Mouse (Mus musculus): Measurements from ENCODE around the gene Phxr2. TPM values are rescaled to one million over a fixed set of nuclear protein-coding genes. Genes with fewer than 3 reads are reported as not detected.

Gene Phxr2
- polyA plus RNA-seq, 1 experiment from 2014 or later: not detected

DNA sequence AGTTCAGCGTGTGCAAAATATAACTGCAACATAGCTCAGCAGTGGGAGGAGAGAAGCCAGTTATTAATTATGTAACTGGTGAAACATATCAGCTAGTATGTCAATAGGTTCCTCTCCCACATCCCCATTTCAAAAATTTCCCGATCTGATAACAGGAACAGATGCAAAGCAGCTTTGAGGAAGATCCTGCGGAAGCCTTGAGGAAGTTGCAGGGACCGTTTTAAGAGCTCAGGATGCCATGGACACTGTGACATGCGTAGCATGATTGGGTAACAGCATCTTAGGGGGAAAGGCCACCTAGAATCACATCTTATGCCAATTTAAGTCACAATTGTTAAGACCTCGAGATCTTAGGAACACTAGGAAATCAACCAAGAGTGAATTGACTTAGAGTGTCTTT lies 36.2 kb downstream of the Phxr2 start:
- Histone ChIP-seq H3K4me1 (replicated peaks) (no peaks in the 10 kb centered on the region), H3K4me3 (no peak overlapping the region), H3K27ac (ENCODE audit: poor library complexity, severe bottlenecking) (no peak overlapping the region), H3K9me3 (replicated peaks) (no peaks in the 10 kb centered on the region), H3K27me3 (replicated peaks) (no peaks in the 10 kb centered on the region; the same call in 1 of the 2 replicates), H3K36me3 (no peaks in the 10 kb centered on the region), H3K4me2 (no peak overlapping the region), H3K9ac (no peak overlapping the region)
- ATAC-seq (ENCODE audit: insufficient number of reproducible peaks, low FRiP score): no peak
- WGBS: 73% methylated on average over 6 of the region's 6 CpGs

DNA sequence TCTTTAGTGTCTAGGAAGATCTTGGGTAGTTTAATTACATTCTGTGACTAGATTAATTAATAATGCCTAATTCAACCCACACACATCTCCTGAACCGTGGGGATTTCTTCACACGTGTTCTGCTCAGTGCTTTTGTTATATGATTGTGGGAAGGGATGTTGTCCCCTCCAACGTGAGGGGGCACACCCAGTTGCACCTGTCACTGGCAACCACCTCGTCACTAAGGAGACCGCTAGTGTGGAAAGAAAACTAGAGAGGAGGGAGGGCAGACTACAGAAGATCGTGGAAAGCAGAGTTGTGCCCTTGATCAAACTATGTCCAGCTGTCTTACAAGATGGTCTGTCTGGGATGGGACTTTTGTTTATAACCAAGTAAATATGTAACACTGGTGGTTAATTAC lies 40.1 kb downstream of the Phxr2 start:
- Histone ChIP-seq H3K4me1 (replicated peaks) (peaks cover 13% of the 10 kb centered on the region), H3K4me2 (no peak overlapping the region), H3K27me3 (replicated peaks) (no peaks in the 10 kb centered on the region; the same call in 1 of the 2 replicates), H3K27ac (ENCODE audit: poor library complexity, severe bottlenecking) (no peak overlapping the region), H3K9ac (no peak overlapping the region), H3K9me3 (replicated peaks) (no peaks in the 10 kb centered on the region), H3K36me3 (no peaks in the 10 kb centered on the region), H3K4me3 (no peak overlapping the region)
- no peak for ATAC-seq (ENCODE audit: insufficient number of reproducible peaks, low FRiP score)
- WGBS: 65% methylated on average over 6 of the region's 6 CpGs

DNA sequence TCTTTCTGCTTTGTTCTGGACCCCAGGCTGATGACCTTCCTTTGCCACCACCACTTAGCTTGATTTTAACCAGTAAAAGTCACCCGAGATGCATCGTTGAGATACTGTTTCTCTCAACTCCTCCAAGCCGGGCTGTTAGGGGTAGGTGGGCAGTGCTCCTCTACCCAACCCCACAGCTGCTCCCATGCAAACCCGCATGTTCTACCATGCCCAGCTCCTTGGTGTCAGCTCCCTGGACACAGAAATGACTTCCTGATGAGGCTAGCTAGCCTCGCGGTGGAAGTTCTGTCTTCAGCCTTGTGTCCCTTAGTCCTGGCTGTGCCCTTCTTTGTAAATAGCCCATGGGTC lies 40.9 kb downstream of the Phxr2 start:
- ATAC-seq (ENCODE audit: insufficient number of reproducible peaks, low FRiP score): no peak
- H3K4me2 ChIP-seq: peak overlapping the region; percentile 33
- H3K36me3 ChIP-seq: no peaks in the 10 kb centered on the region
- H3K27me3 ChIP-seq (replicated peaks): no peaks in the 10 kb centered on the region; the same call in 1 of the 2 replicates
- WGBS: 54% methylated on average over 6 of the region's 6 CpGs
- H3K9ac ChIP-seq: no peak overlapping the region
- peaks cover 13% of the 10 kb centered on the region for H3K4me1 ChIP-seq (replicated peaks)
- H3K4me3 ChIP-seq: no peak overlapping the region
- no peak overlapping the region for H3K27ac ChIP-seq (ENCODE audit: poor library complexity, severe bottlenecking)
- H3K9me3 ChIP-seq (replicated peaks): no peaks in the 10 kb centered on the region

DNA sequence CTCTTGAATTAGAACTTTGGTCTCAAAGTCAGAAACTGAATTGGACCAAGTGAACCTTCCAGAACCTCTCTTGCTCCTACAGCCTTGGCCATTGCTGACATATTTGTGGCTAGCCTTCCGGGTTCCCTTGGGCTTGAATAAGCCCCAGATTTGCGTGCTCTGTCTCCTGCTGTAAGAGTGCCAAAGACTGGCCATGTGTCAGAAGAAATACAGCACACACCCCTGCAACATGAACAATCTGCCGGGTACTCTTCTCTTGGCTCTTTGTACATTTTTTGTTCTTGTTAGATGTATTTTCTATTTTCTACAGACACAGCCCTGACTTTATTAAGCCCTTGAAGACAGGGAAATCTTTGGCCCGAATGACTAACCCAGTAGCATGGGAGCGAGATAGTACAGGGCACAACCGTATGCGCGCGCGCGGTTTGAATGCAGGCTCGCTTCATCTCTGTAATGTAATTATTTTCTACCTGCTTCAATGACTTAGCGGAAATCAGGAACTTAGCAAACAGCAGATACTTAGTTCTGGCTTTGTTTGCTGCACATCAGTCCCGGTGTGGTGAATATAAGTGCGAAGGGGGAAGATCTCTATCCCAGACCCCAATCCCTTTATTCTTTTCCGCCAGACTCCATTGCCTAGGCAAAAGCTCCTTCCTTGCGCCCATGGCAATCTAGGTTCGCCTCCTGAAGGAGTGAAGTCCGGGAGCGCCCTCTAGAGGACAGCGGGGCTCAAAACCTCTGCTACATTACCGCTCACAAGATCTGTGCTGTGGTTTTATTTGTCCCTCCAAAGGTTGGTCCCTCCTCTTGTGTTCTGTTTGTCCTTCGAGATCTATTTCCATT lies 41.5 kb downstream of the Phxr2 start:
- 43% methylated on average over 23 of the region's 23 CpGs for WGBS
- Histone ChIP-seq H3K4me3 (no peak overlapping the region), H3K4me2 (peak overlapping the region; percentile 33), H3K27ac (ENCODE audit: poor library complexity, severe bottlenecking) (no peak overlapping the region), H3K4me1 (replicated peaks) (peaks cover 13% of the 10 kb centered on the region), H3K27me3 (replicated peaks) (no peaks in the 10 kb centered on the region; the same call in 1 of the 2 replicates), H3K9me3 (replicated peaks) (no peaks in the 10 kb centered on the region), H3K9ac (no peak overlapping the region), H3K36me3 (no peaks in the 10 kb centered on the region)
- ATAC-seq (ENCODE audit: insufficient number of reproducible peaks, low FRiP score): no peak

DNA sequence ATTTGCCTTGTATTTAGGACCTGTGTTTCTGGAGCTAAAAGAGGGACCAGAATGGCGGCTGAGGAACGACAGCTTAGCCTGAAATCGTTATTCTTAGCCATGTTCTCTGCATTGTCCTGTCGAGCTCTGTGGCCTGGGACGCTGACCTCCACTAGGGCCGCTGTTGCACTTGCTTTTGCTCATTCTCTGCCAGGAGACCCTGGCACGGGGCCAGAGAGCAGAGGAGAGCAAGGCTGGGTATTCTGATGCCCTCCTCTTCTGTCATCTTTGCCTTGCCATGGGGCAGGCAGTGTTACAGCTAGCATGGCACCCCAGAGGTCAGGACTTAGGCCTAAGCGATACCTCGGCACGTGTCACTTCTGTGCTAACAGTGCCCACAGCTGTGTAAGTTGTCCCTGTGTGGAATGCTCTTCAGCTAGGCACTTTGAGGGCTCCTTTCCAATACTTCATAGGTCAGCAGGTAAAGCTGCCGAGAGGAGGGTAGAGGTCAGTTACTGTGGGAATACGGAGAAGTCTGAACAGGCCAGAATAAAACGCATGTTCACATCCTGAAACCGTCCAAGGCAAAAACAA lies 42.6 kb downstream of the Phxr2 start:
- Histone ChIP-seq H3K27me3 (replicated peaks) (no peaks in the 10 kb centered on the region; the same call in 1 of the 2 replicates), H3K9me3 (replicated peaks) (no peaks in the 10 kb centered on the region), H3K4me3 (no peak overlapping the region), H3K4me2 (no peak overlapping the region), H3K9ac (no peak overlapping the region), H3K4me1 (replicated peaks) (peaks cover 13% of the 10 kb centered on the region), H3K36me3 (no peaks in the 10 kb centered on the region), H3K27ac (ENCODE audit: poor library complexity, severe bottlenecking) (no peak overlapping the region)
- WGBS: 78% methylated on average over 14 of the region's 14 CpGs
- no peak for ATAC-seq (ENCODE audit: insufficient number of reproducible peaks, low FRiP score)

DNA sequence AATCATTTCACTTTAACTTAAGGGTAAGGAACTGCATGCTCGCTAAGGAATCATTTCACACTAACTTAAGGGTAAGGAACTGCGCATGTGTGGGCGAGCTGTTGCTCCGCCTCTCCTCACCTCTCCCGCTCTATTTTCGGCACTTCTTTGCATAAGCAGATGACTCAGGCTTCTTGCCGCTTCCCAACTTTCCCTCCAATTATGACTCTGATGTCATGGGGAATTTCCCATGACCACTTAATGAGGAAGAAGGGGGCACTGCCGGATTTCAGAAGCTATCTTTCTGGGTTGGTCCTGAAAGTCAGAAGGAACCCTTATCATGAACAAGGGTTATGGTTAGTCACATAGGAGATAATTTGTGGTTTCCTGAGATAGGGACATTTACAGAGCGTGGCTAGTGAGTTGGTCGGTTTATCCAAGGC lies 44.5 kb downstream of the Phxr2 start:
- no peaks in the 10 kb centered on the region; the same call in 1 of the 2 replicates for H3K27me3 ChIP-seq (replicated peaks)
- H3K27ac ChIP-seq (ENCODE audit: poor library complexity, severe bottlenecking): no peak overlapping the region
- no peak overlapping the region for H3K4me2 ChIP-seq
- H3K9me3 ChIP-seq (replicated peaks): no peaks in the 10 kb centered on the region
- ATAC-seq (ENCODE audit: insufficient number of reproducible peaks, low FRiP score): no peak
- no peak overlapping the region for H3K4me3 ChIP-seq
- H3K36me3 ChIP-seq: no peaks in the 10 kb centered on the region
- 71% methylated on average over 10 of the region's 10 CpGs for WGBS
- H3K4me1 ChIP-seq (replicated peaks): peaks cover 13% of the 10 kb centered on the region
- no peak overlapping the region for H3K9ac ChIP-seq

DNA sequence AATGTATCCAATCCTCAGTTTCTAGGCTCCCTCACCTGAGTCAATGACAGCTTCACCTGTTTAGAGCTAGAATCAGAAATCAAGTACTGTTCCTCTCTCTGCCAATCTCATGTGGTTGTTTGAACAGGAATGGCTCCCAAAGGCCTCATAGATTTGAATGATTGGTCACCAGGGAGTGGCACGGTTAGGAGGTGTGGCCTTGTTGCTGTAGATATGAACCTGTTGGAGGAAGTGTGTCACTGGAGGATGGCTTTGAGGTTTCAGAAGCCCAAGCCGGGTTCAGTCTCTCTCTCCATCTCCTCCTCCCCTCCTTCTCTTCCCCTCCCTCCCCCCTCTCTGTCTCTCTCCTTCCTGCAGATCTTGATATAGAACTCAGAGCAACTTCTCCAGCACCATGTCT lies 47.5 kb downstream of the Phxr2 start:
- Histone ChIP-seq H3K4me1 (replicated peaks) (peaks cover 10% of the 10 kb centered on the region), H3K27ac (ENCODE audit: poor library complexity, severe bottlenecking) (no peak overlapping the region), H3K9me3 (replicated peaks) (no peaks in the 10 kb centered on the region), H3K36me3 (no peaks in the 10 kb centered on the region), H3K27me3 (replicated peaks) (no peaks in the 10 kb centered on the region), H3K4me2 (no peak overlapping the region), H3K4me3 (no peak overlapping the region), H3K9ac (no peak overlapping the region)
- WGBS: 68% methylated on average over 2 of the region's 2 CpGs
- ATAC-seq (ENCODE audit: insufficient number of reproducible peaks, low FRiP score): no peak

DNA sequence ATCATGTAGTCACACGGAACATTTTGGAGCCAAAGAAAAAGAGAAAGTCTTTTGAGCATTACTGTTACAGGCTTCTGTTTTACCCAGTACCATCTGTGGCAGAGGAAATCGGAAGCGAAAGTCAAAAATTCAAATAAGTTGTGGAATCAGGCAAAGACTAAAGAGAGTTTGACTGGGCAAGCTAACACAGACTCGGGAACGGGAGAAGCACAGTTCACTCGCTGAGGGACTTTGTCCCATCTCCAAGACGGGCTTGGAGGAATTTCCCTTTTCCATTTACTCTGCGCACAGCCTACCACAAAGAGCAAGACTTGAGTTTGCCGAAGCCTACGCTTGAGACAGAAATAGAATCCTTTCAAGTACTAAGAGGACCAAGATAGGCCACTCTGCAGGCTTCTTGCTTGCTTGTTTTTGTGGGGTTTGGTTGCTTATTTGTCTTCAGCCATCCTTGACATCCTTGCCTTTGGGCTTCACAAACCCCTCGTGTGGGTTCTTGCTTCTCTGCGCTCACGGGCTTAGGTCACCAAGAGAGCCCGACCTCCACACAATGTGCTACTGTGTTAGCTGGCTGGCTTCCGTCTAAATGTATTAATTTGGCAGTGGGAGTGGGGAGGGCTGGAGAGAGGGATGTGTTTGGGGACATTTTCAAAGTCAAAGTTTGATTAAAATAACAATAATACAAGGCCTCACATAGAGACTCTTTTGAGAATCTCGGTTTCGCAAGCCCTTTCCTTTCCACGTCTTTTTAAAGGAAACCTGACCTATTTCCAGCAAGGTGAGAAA lies 49.8 kb downstream of the Phxr2 start:
- Histone ChIP-seq H3K27ac (ENCODE audit: poor library complexity, severe bottlenecking) (no peak overlapping the region), H3K4me2 (peak overlapping the region; percentile 38), H3K4me3 (no peak overlapping the region), H3K36me3 (no peaks in the 10 kb centered on the region), H3K27me3 (replicated peaks) (no peaks in the 10 kb centered on the region), H3K9me3 (replicated peaks) (no peaks in the 10 kb centered on the region), H3K9ac (no peak overlapping the region), H3K4me1 (replicated peaks) (0 out of 2 replicates have a peak, but pooled peaks cover 5% of the 10 kb centered on the region)
- 64% methylated on average over 18 of the region's 18 CpGs for WGBS
- no peak for ATAC-seq (ENCODE audit: insufficient number of reproducible peaks, low FRiP score)

Other genes with a start within 250 kb of the Phxr2 start
- 101 TPM in 2 replicates for gene Atp2b1, start 211.9 kb downstream of the Phxr2 start, polyA plus RNA-seq (2016; fragmentation: Nextera tagmentation; extraction: Ambion mirVana)
- 11.2 and 12.0 TPM in 2 replicates for gene Poc1b, start 19.3 kb downstream of the Phxr2 start, polyA plus RNA-seq (2016; fragmentation: Nextera tagmentation; extraction: Ambion mirVana)
- 8.4 and 8.6 TPM in 2 replicates for gene Galnt4, start 18.2 kb downstream of the Phxr2 start, polyA plus RNA-seq (2016; fragmentation: Nextera tagmentation; extraction: Ambion mirVana)
- 52.6 and 57.1 TPM in 2 replicates for gene Dusp6, start 136.9 kb upstream of the Phxr2 start, polyA plus RNA-seq (2016; fragmentation: Nextera tagmentation; extraction: Ambion mirVana)